Mouse (Mus musculus): ENCODE data around the gene Akap7.
"Not testable (repeated sequence)": the region's sequence is repeated elsewhere in the genome, so short reads cannot be mapped to it uniquely, and the experiment has no call there.

- TF ChIP-seq POLR2A (IDR thresholded peaks at IDR 0.05; ENCODE audit: control insufficient read depth in 1 of 2, insufficient read depth in 1 of 2, low read depth in 1 of 2, low read length in 2 of 2, poor library complexity in 1 of 2); CTCF (IDR thresholded peaks at IDR 0.05 in 2 of 3, conservative IDR thresholded peaks at IDR 0.05 in 1 of 3; ENCODE audit: control insufficient read depth in 1 of 3, insufficient read depth in 1 of 3, low read depth in 2 of 3, low read length in 3 of 3, poor library complexity in 1 of 3, severe bottlenecking in 1 of 3); POLR2AphosphoS5 (IDR thresholded peaks at IDR 0.05; ENCODE audit: borderline replicate concordance, low read depth, low read length); ZMIZ1 (IDR thresholded peaks at IDR 0.05; ENCODE audit: low read depth, low read length); MXI1 (IDR thresholded peaks at IDR 0.05; ENCODE audit: low read depth, low read length); GATA1 (IDR thresholded peaks at IDR 0.05; ENCODE audit: low read depth, low read length); POLR2AphosphoS2 (IDR thresholded peaks at IDR 0.05; ENCODE audit: low read length): not testable (repeated sequence)
- TF ChIP-seq EP300 (IDR thresholded peaks at IDR 0.05; ENCODE audit: low read depth in 1 of 2, low read length in 2 of 2) = 0 out of 4 replicates have a peak, but pooled peaks of 1 of the 2 experiments have one; percentile 8
Measured at GRCm38 (mm10) chr10:25186240-25186639, 121.4 kb downstream of the Akap7 start.
